Mouse (Mus musculus): ENCODE results near the gene Gm17359.
"Not testable (repeated sequence)": the region's sequence is repeated elsewhere in the genome, so short reads cannot be mapped to it uniquely, and the experiment has no call there.

Gm17359 gene

DNA sequence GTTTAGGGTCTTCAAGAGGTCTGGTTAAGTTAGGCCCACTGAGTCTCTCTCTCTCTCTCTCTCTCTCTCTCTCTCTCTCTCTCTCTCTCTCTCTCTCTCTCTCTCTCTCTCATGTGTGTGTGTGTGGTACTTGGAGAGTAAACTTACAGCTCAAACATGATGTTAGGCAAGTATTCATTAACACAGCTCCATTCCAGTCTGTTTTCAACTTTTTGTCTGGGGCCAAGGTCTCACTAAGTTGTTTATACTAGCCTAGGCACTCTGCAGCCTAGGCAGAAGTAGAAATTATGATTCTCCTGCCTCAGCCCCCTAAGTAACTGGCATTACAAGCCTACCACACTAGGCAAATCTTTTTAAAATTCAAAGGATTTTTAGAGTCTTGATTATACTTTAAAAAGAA, 79.5 kb downstream of the Gm17359 start:
- DNase-seq (ENCODE audit: low read depth): no peak

DNA sequence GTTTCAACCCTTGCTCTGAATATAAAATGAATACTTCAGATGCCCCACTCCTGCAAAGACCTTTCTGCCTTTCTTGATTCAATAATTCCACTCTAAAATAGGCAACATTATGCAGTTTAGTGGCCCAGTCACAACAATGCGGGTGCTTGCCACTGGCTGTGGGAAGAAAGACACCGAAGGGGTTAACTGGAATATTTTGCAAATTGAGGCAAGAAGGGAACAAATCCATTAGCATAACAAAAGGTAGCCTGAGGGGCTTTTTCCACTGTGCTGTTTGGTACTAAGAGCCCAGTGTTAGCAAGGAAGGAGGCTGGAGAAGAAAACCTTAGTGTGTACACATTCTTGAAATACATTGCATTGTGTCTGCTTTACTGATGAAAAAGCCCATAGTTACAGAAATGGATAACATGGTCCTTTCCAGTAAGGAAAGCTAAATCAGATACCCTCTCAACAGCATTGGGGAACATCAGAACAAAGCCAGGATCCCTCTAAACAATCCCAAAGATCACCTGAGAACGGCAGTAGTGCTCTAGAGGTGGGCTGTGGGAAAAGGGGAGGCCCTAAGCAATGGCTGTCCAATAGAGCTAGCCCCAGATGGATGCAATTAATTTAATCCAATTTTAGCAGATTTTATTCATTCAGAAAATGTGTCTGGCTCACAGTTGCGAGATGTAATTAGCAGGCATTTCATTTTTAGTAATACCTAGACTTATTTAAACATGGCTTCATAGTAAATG, 80.7 kb downstream of the Gm17359 start:
- no peak for DNase-seq (ENCODE audit: low read depth)

GRCm38 (mm10) chr3:79418921-79419320, 82.5 kb downstream of the Gm17359 start:
- DNase-seq (ENCODE audit: low read depth): no peak

DNA sequence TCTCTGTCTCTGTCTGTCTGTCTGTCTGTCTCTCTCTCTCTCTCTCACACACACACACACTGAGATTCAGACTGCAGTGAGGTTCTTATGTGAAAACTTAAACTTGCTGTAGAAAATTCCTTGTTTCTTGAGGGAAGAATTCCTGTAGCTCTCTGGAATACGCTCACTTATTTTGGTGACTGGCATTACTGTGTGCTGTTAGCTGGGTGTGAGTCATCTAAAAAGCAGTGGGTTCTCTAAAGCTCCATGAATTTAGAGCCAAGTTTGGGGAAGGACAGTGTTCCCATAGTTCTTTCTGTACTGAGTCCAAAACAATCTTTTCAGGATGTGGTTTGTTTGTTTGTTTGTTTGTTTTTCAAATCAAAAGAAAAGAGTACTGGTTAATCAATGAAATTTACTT, 89.0 kb downstream of the Gm17359 start:
- DNase-seq (ENCODE audit: low read depth): no peak

DNA sequence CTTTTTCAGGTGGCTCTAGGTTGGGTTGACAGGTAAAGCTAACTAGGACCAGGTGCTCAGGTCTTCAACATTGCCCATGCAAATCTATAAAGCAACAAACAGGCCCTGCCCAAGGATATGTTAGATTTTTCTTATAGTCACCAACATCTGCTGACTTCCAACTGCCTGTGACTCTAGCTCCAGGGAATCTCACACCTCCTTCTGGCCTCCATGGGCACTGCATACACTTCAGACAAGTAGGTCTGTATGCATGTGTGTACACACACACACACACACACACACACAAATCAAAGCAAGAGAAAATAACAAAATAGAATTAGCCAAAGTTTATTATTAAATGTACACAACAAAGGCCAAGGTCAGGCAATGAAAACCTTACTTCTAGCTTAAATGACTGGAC, 97.1 kb downstream of the Gm17359 start:
- DNase-seq (ENCODE audit: low read depth): no peak

DNA sequence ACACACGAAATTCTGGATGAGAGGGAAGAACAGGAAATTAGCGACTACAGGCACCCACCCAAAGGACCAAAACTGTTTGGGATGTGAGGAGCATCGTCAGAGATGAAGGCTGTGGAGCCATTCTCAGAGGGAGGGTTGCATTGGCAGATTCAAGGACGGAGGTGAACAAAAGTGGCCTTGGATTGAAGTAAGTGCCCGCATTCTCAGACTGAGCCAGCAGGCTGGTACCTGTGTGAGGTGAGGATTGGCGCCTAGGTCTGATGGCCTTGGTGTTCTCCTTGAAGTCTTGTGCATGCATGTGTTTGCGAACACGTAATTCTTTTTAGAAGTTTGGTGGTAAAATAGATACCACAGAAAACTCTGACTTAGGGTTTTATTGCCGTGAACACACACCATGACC, 98.0 kb downstream of the Gm17359 start:
- DNase-seq (ENCODE audit: low read depth): no peak

DNA sequence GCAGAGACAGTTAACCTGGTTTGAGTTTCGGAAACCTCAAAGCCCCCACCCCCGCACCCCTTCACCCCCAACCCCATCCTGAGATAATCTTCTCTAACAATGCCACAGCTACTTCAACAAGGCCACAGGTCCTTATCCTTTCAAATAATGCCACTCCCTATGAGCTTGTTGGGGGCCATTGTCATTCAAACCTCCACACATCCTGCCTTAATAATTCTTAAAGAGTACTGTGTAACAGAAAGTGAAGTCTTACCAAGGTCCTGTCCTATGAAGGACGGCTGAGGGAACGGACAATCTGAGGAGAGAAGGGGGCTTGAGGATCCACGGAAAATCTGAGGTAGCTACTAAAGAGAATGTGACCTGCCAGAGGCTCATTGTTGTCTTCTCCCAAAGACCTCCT, 98.5 kb downstream of the Gm17359 start:
- DNase-seq (ENCODE audit: low read depth): no peak

DNA sequence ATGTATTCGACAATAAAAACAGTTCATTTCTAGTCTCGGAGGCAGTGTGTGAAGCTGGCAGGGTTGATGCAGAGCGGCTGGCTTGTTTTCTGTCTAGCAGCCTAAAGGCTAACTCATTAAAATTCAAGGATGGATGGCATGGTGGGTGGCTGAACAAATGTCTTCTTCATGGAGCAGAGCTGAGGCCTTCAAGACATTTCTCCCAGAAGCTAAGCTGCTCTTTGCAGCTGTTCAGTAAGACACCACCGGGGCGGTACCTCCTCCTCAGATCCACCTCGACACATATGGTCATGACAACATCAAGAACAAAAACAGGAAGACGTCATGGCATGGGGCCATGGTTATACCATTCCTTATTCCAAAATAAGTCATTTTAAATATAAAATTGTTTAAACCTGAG, 99.7 kb downstream of the Gm17359 start:
- DNase-seq (ENCODE audit: low read depth): no peak

DNA sequence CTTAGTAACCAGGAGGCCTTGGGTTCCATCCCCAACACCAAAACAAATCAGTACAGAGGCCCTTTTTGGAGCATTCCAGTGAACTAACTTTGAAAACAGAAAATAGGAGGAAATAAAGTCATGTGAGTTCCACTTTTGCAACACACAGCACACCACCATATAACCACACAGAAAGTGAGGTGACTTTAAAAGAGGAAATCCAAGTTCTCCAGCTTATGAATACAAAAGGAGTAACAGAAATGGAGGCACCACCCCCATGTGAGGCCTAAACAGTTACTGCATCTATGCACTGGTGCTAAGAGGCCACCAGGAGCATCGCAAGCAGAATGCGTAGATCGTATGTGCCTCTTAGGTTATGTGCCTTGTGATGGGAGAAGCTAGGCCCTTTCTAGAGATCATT, 101.8 kb downstream of the Gm17359 start:
- DNase-seq (ENCODE audit: low read depth): no peak

GRCm38 (mm10) chr3:79440976-79441491, 104.6 kb downstream of the Gm17359 start:
- DNase-seq (ENCODE audit: low read depth): no peak

DNA sequence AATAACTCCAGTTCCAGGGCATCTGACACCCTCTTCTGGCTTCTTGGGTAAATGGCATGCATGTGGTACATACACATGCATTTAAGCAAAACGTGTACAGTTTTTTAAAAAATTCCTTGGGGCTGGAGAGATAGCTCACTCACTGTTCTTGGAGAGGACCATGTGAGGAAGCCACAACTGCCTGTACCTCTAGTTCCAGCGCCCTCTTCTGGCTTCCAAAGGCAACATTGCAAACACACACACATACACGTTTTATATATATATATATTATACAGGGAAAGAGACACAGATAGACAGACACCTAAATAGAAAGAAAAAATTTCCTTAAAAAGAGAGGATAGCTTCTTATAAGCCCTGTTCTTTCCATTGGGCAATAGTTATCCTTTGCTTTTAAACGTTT, 107.4 kb downstream of the Gm17359 start:
- no peak for DNase-seq (ENCODE audit: low read depth)

GRCm38 (mm10) chr3:79445041-79445440, 108.6 kb downstream of the Gm17359 start:
- DNase-seq (ENCODE audit: low read depth): no peak

DNA sequence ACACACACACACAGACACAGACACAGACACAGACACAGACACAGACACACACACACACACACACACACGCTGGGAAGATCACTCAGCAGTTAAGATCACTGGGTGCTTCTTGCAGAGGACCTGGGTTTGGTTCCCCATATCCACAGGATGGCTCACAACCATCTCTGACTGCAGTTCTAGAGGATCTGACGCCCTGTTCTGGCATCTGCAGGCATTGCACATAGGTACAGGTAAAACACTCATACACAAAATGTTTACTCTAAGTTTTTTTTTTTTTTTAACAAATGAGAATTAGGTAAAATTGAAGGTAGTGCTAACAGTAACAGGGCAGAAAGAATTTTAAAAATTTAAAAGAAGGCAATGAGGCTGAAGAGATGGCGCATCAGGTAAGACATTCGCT, 109.7 kb downstream of the Gm17359 start:
- no peak for DNase-seq (ENCODE audit: low read depth)

GRCm38 (mm10) chr3:79446648-79447047, 110.2 kb downstream of the Gm17359 start:
- not testable (repeated sequence) for DNase-seq (ENCODE audit: low read depth)

GRCm38 (mm10) chr3:79448421-79448820, 112.0 kb downstream of the Gm17359 start:
- no peak for DNase-seq (ENCODE audit: low read depth)

- DNase-seq (ENCODE audit: low read depth): no peak
Observed at GRCm38 (mm10) chr3:79449361-79449760, 112.9 kb downstream of the Gm17359 start.

GRCm38 (mm10) chr3:79452696-79453263, 116.3 kb downstream of the Gm17359 start:
- no peak for DNase-seq (ENCODE audit: low read depth)

- DNase-seq (ENCODE audit: low read depth): no peak
Observed at GRCm38 (mm10) chr3:79455761-79456160, 119.3 kb downstream of the Gm17359 start.

DNA sequence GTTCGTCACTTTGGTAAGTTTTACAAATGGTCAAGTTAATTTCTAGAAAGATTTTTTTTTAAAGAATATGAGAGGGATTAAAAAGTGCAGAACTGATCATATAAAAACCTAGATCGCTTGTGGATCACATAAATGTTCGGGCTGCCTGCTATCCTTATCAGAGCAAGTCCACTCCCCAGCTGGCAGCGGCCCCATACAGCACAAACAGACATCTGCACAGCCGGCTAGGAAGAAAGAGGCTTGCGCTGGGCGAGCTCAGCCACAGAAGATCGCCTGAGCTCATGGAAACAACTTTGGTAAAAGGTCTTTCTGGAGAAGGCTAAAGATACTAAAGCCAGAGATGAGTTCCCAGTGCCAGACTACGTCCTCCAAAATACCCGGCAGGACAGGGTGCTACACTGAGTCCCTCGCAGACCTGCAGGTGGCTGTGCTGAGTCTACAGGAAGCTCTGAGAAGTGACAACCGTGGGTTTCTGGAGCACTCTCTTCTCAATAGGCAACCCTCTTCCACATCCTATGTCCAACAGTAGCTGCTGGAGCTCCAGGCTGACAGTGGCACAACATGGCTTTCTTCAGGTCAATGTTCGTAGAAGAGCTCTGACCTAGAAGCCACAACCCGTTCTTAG, 122.3 kb downstream of the Gm17359 start:
- no peak for DNase-seq (ENCODE audit: low read depth)

GRCm38 (mm10) chr3:79469440-79469839, 133.0 kb downstream of the Gm17359 start:
- no peak for DNase-seq (ENCODE audit: low read depth)

DNA sequence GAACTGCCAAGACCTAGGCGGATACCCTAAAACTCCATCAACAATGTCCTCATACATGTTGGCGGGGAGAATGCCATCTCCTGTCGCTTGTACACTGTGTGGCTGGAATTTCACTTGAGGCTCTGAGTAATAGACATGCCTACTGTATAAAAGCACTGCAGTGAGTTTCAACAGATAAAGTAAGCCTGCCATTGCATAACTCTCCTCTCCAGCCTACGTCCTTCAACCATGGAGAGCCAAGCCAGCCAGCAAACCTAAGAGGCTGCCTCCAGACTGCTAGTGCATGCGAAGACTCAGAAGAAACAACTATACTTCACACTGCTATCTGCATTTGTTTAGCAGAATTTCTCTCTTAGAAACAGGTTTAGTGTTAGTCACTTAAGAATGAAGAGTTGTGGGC, 135.9 kb downstream of the Gm17359 start:
- no peak for DNase-seq (ENCODE audit: low read depth)

DNA sequence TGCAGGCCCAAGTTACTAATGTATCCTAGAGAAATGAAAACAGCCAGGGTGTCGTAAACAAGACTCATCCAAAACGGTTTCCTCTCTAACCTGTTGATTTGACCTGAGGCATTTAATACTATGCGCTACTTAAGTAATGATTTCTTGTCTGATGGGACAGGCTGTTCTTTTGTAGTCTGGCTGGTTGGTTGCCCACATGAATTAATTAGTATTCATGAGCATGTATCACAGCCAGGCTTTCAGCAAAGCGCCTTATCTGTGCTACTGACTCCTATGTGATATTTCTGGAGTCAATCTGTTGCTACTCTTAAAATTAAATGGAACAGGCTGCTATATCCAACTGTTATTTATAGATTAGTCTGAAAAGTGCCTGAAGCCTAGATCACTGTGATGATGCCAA, 138.4 kb downstream of the Gm17359 start:
- no peak for DNase-seq (ENCODE audit: low read depth)

DNA sequence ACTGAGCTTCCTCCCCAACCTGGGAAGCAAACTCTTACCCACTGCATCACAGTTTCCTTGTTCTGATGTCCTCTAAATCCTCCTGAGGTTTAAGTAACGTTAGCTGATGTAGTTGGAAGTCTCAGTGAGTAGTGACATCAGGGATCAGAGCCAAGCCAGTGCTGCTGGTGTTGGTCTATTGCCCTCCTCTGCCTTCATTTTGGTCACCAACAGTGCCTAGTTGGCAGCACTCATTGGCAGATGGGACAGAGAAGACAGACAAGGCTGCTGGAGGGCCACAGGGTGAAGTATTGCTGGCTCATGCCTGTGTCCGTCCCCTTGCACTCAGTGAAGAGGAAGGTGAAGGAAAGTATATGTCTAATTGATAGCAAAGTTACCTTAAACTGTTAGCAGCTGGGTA, 139.5 kb downstream of the Gm17359 start:
- no peak for DNase-seq (ENCODE audit: low read depth)
